Mouse (Mus musculus) ES-E14 (cell line): ENCODE data around the gene Spr.
"Not testable (repeated sequence)": the region's sequence is repeated elsewhere in the genome, so short reads cannot be mapped to it uniquely, and the experiment has no call there.

Source experiments
- CHD2 ChIP-seq: IDR thresholded peaks from 2 replicates; pipeline ENCODE4 v1.6.1; 2014; ENCODE audit warnings: mild to moderate bottlenecking, low read depth, low read length, inconsistent platforms
- MAFK ChIP-seq: IDR thresholded peaks from 2 replicates; pipeline ENCODE4 v1.6.1; 2014; ENCODE audit warnings: mild to moderate bottlenecking, low read depth, low read length, inconsistent platforms; ENCODE audit not compliant: insufficient read depth

DNA sequence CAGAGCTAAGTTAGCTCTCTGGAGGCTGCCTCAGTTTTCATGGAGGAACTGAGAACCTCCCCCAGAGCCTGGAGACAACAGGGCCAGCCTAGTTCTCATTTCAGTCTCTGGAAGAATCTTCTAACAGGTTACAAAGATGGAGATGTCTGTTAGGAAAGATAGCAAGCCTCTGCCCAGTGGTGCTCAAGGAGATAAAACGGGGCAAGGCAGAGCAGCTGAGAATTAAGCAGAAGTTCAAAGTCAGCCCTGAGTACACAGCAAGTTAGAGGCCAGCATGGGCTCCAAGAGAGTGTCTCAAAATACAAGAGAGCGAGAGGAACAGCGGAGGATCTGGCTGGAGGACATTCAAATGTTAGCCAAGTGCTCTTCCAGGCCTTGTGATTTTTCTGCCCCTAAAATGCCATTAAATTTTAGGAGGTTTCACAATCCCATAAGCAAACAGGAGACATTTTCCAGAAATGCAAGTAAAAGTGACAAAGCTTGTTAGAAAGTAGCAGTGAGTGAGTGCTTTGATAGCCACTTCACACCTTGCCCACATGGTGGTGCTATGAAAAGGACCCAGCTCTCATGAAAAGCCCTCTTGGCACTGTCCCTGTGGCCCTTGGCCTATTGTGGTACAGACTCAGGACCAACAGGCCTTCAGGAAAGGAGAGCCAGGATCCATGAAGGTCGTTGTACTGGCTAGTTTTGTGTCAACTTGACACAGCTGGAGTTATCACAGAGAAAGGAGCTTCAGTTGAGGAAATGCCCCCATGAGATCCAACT, 20.7 kb upstream of the Spr start:
- TF ChIP-seq MAFK, CHD2: not testable (repeated sequence)
